Mouse (Mus musculus): ENCODE data around the gene C3.

GRCm38 (mm10) chr17:57258191-57258590 is 30.3 kb upstream of the C3 start:
- TF ChIP-seq GATA1 (IDR thresholded peaks at IDR 0.05; ENCODE audit: borderline replicate concordance, low read length) (no peak), FLI1 (IDR thresholded peaks at IDR 0.05; ENCODE audit: low read length) (no peak)

All from megakaryocyte, embryonic 14.5 days (primary cell).